Comparison of ENCODE assay signal across 8 mouse cellular contexts in genomic region chr7:90150311-90150710, GRCm38 (mm10). TPM values are rescaled to one million over a fixed set of nuclear protein-coding genes. Genes with fewer than 3 reads are reported as not detected.
DNase-seq lines count a peak whose midpoint lies in the region; ATAC-seq and TF ChIP-seq lines count a peak whose summit lies in the region.

No protein-coding gene starts in this region.

- peaks cover 32% of the 10 kb centered on the region for H3K4me1 ChIP-seq in lung, adult 2 months (ENCODE audit: control insufficient read depth, insufficient read depth, low read length)

- no peak overlapping the region for H3K4me3 ChIP-seq in lung, adult 2 months (replicated peaks; ENCODE audit: extremely low read depth, low read depth, low read length)

- ATAC-seq in granulocyte monocyte progenitor cell, adult 5-6 weeks (replicated peaks; ENCODE audit: poor library complexity, severe bottlenecking): peak; percentile 87

- no peak for TF ChIP-seq POLR2A in lung, adult 2 months (IDR thresholded peaks at IDR 0.05; ENCODE audit: borderline replicate concordance, extremely low read depth, low read depth, low read length)

- peak; percentile 86 for TF ChIP-seq CTCF in lung, adult 2 months (IDR thresholded peaks at IDR 0.05; ENCODE audit: insufficient read depth, low read length)

- DNase-seq in CD4-positive, CD25-positive, alpha-beta regulatory T cell, adult 2 months (ENCODE audit: low read depth, low spot score): peak; percentile 81
- peak; percentile 76 for DNase-seq in NIH3T3 (ENCODE audit: low read depth)
- peak; percentile 77 to 80 for DNase-seq in cerebellum, postnatal 14 days
- peak; percentile 57 for DNase-seq in kidney, adult 11 months
- DNase-seq in lung, adult 2 months: peak; percentile 38
- DNase-seq in ovary, postnatal 14 days (ENCODE audit: low spot score): peak; percentile 18
- DNase-seq in thymus, postnatal 4 days: peak; percentile 74

- 44% methylated on average over 2 of the region's 2 CpGs for WGBS in lung, adult 2 months

RNA-seq across cellular contexts. Expression of gene Picalm, which starts 20.3 kb away (rescaled TPM):
- 65.0 and 96.3 TPM in 2 replicates for total RNA-seq in granulocyte monocyte progenitor cell, adult 5-6 weeks (2014; fragmentation: Nextera tagmentation)
- total RNA-seq in granulocyte monocyte progenitor cell, adult 5-6 weeks (2017): 86.8 and 90.4 TPM in 2 replicates
- polyA plus RNA-seq in lung, adult 2 months (2012; rRNA removed): 52.4 and 74.5 TPM in 2 replicates

Comparison
In these comparisons a context has a peak if more than half of its experiments do, and no peak if none do; other contexts are left out.
1. DNase-seq: peak in every context shown above with its lines; median percentile 81 in CD4-positive, CD25-positive, alpha-beta regulatory T cell, adult 2 months; 78 in cerebellum, postnatal 14 days; 76 in NIH3T3; 74 in thymus, postnatal 4 days; 57 in kidney, adult 11 months; 38 in lung, adult 2 months; 18 in ovary, postnatal 14 days.